Mouse (Mus musculus): Measurements from ENCODE around the gene Bcl2l15. TPM values are rescaled to one million over a fixed set of nuclear protein-coding genes. Genes with fewer than 3 reads are reported as not detected.

Bcl2l15 gene
- polyA plus RNA-seq, 1 experiment from 2014 or later = not detected

GRCm38 (mm10) chr3:103868008-103868407 lies 35.6 kb downstream of the Bcl2l15 start:
- H3K9me3 ChIP-seq (ENCODE audit: control insufficient read depth, low read length) = no peaks in the 10 kb centered on the region
- no peak overlapping the region for H3K4me2 ChIP-seq (ENCODE audit: low read depth, severe bottlenecking)
- no peak overlapping the region for H3K9ac ChIP-seq (ENCODE audit: low read length)
- no peak overlapping the region for H3K4me3 ChIP-seq (ENCODE audit: low read depth, low read length)
- no peak for DNase-seq (ENCODE audit: low spot score)
- ATAC-seq (ENCODE audit: insufficient number of reproducible peaks, low FRiP score, low TSS enrichment, low read depth) = no peak
- H3K36me3 ChIP-seq (ENCODE audit: control insufficient read depth, insufficient read depth, low read length) = no peaks in the 10 kb centered on the region
- no peaks in the 10 kb centered on the region for H3K4me1 ChIP-seq (ENCODE audit: control insufficient read depth, insufficient read depth, low read length)
- H3K27ac ChIP-seq (replicated peaks; ENCODE audit: low read depth, low read length) = no peak overlapping the region
- whole genome bisulfite sequencing = 81% methylated on average over 4 of the region's 4 CpGs
- H3K27me3 ChIP-seq (ENCODE audit: control insufficient read depth, insufficient read depth, low read length) = no peaks in the 10 kb centered on the region

DNA sequence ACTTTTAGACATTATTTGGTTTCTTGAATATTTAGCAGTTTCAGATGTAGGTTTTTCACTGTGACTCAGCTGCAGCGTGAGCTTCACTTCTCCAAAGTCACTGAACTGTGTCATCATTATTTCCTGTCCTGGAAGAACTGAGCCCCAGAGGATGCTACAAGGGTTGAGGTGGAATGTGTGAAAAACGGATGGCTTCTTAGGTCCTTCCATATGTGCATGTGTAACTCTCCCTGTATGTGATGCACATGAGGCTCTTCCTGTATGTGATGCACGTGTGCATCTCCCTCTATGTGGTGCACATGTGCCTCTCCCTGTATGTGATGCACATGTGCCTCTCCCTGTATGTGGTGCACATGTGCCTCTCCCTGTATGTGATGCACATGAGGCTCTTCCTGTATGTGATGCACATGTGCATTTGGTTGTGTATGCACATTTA lies 40.3 kb downstream of the Bcl2l15 start:
- Histone ChIP-seq H3K36me3 (ENCODE audit: control insufficient read depth, insufficient read depth, low read length) (no peaks in the 10 kb centered on the region), H3K9ac (ENCODE audit: low read length) (no peak overlapping the region), H3K27me3 (ENCODE audit: control insufficient read depth, insufficient read depth, low read length) (no peaks in the 10 kb centered on the region), H3K4me2 (ENCODE audit: low read depth, severe bottlenecking) (no peak overlapping the region), H3K4me3 (ENCODE audit: low read depth, low read length) (no peak overlapping the region), H3K27ac (replicated peaks; ENCODE audit: low read depth, low read length) (no peak overlapping the region), H3K4me1 (ENCODE audit: control insufficient read depth, insufficient read depth, low read length) (no peaks in the 10 kb centered on the region), H3K9me3 (ENCODE audit: control insufficient read depth, low read length) (no peaks in the 10 kb centered on the region)
- no peak for ATAC-seq (ENCODE audit: insufficient number of reproducible peaks, low FRiP score, low TSS enrichment, low read depth)
- no peak for DNase-seq (ENCODE audit: low spot score)
- WGBS = 73% methylated on average over 3 of the region's 3 CpGs

DNA sequence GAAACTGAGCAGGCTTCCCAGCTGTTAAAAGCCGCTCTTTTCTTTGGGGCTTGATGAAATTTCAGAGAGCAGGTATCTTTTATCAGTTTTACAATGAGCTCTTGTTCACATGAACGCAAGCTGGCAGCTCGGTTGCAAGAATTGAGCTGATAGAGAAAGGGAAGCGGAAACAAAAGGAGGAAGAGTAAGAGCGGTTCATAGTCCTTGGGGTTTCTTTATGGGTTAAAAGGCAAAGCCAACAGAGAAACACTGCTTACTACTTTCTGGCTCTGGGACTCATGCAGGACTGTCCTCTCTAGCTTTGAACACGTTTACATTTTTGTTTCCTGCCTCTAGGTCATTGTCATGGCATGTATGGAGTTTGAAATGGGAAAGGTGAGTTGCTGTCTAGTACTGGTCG lies 41.9 kb downstream of the Bcl2l15 start:
- Histone ChIP-seq H3K36me3 (ENCODE audit: control insufficient read depth, insufficient read depth, low read length) (no peaks in the 10 kb centered on the region), H3K4me2 (ENCODE audit: low read depth, severe bottlenecking) (no peak overlapping the region), H3K27ac (replicated peaks; ENCODE audit: low read depth, low read length) (no peak overlapping the region), H3K9me3 (ENCODE audit: control insufficient read depth, low read length) (no peaks in the 10 kb centered on the region), H3K4me3 (ENCODE audit: low read depth, low read length) (no peak overlapping the region), H3K4me1 (ENCODE audit: control insufficient read depth, insufficient read depth, low read length) (no peaks in the 10 kb centered on the region), H3K27me3 (ENCODE audit: control insufficient read depth, insufficient read depth, low read length) (no peaks in the 10 kb centered on the region), H3K9ac (ENCODE audit: low read length) (no peak overlapping the region)
- 80% methylated on average over 7 of the region's 7 CpGs for WGBS
- no peak for ATAC-seq (ENCODE audit: insufficient number of reproducible peaks, low FRiP score, low TSS enrichment, low read depth)
- DNase-seq (ENCODE audit: low spot score) = no peak

- Histone ChIP-seq H3K4me1 (ENCODE audit: control insufficient read depth, insufficient read depth, low read length) (no peaks in the 10 kb centered on the region), H3K27me3 (ENCODE audit: control insufficient read depth, insufficient read depth, low read length) (no peaks in the 10 kb centered on the region), H3K36me3 (ENCODE audit: control insufficient read depth, insufficient read depth, low read length) (no peaks in the 10 kb centered on the region), H3K4me2 (ENCODE audit: low read depth, severe bottlenecking) (no peak overlapping the region), H3K9me3 (ENCODE audit: control insufficient read depth, low read length) (no peaks in the 10 kb centered on the region), H3K27ac (replicated peaks; ENCODE audit: low read depth, low read length) (no peak overlapping the region), H3K4me3 (ENCODE audit: low read depth, low read length) (no peak overlapping the region), H3K9ac (ENCODE audit: low read length) (no peak overlapping the region)
- no peak for DNase-seq (ENCODE audit: low spot score)
- no peak for ATAC-seq (ENCODE audit: insufficient number of reproducible peaks, low FRiP score, low TSS enrichment, low read depth)
- WGBS = 79% methylated on average over 11 of the region's 11 CpGs
Observed at GRCm38 (mm10) chr3:103885946-103886345, 53.5 kb downstream of the Bcl2l15 start.

DNA sequence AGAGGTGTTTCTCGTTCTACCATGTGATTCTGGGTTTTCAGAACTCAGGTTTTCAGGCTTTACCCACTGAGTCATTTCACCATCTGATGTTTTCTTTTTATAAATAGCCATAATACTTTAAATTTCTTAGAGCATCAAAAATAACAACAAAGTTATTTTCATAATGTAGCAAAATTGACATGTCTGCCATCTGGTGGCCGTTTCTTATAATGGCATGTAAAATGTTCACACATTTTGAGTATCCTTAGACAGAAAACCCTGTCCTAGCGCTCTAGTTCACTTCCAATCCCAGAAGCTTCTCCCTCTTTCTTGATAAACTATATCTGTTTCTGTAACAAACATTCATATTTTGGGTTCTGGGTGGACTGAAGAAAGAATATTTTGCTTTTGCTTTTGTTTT lies 55.2 kb downstream of the Bcl2l15 start:
- no peaks in the 10 kb centered on the region for H3K27me3 ChIP-seq (ENCODE audit: control insufficient read depth, insufficient read depth, low read length)
- no peak overlapping the region for H3K4me3 ChIP-seq (ENCODE audit: low read depth, low read length)
- no peak overlapping the region for H3K9ac ChIP-seq (ENCODE audit: low read length)
- H3K4me1 ChIP-seq (ENCODE audit: control insufficient read depth, insufficient read depth, low read length) = no peaks in the 10 kb centered on the region
- H3K27ac ChIP-seq (replicated peaks; ENCODE audit: low read depth, low read length) = no peak overlapping the region
- ATAC-seq (ENCODE audit: insufficient number of reproducible peaks, low FRiP score, low TSS enrichment, low read depth) = no peak
- H3K9me3 ChIP-seq (ENCODE audit: control insufficient read depth, low read length) = no peaks in the 10 kb centered on the region
- no peaks in the 10 kb centered on the region for H3K36me3 ChIP-seq (ENCODE audit: control insufficient read depth, insufficient read depth, low read length)
- WGBS = 37% methylated on average over 3 of the region's 3 CpGs
- H3K4me2 ChIP-seq (ENCODE audit: low read depth, severe bottlenecking) = no peak overlapping the region
- peak; percentile 35 for DNase-seq (ENCODE audit: low spot score)

DNA sequence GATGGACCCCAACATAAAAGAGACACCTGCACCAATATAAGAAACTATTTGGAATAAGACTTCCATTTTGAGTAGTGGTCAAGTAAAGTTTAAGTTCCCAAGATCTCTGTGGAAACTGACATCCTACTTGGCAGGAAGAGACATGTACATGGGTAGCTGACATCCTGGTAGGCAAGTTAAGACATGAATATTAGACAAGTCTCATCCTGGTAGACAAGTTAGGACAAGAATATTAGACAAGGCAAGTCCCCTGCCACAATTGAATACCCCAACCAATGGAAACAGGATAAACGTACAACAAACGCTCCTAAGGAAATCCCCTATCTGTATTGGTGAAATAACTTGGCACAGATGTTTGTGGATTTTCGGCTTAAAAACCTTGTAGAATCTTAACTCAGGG lies 61.0 kb downstream of the Bcl2l15 start:
- DNase-seq (ENCODE audit: low spot score) = no peak
- Histone ChIP-seq H3K36me3 (ENCODE audit: control insufficient read depth, insufficient read depth, low read length) (no peaks in the 10 kb centered on the region), H3K4me1 (ENCODE audit: control insufficient read depth, insufficient read depth, low read length) (no peaks in the 10 kb centered on the region), H3K9me3 (ENCODE audit: control insufficient read depth, low read length) (no peaks in the 10 kb centered on the region), H3K4me3 (ENCODE audit: low read depth, low read length) (no peak overlapping the region), H3K9ac (ENCODE audit: low read length) (no peak overlapping the region), H3K27me3 (ENCODE audit: control insufficient read depth, insufficient read depth, low read length) (no peaks in the 10 kb centered on the region), H3K27ac (replicated peaks; ENCODE audit: low read depth, low read length) (no peak overlapping the region), H3K4me2 (ENCODE audit: low read depth, severe bottlenecking) (no peak overlapping the region)
- 91% methylated on average over 3 of the region's 3 CpGs for WGBS
- ATAC-seq (ENCODE audit: insufficient number of reproducible peaks, low FRiP score, low TSS enrichment, low read depth) = no peak

Other genes with a start within 250 kb of the Bcl2l15 start
- 0.08 TPM in 1 of 2 replicates, not detected in the other for gene Atg4a-ps, start 186.5 kb upstream of the Bcl2l15 start, polyA plus RNA-seq (2014; fragmentation: Nextera tagmentation; extraction: Ambion mirVana)
- 26.8 and 27.7 TPM in 2 replicates for gene Olfml3, start 94.6 kb upstream of the Bcl2l15 start, polyA plus RNA-seq (2014; fragmentation: Nextera tagmentation; extraction: Ambion mirVana)
- not detected in 2 replicates for gene Gm10964, start 93.2 kb upstream of the Bcl2l15 start, polyA plus RNA-seq (2014; fragmentation: Nextera tagmentation; extraction: Ambion mirVana)
- 13.0 and 13.4 TPM in 2 replicates for gene Hipk1, start 41.0 kb upstream of the Bcl2l15 start, polyA plus RNA-seq (2014; fragmentation: Nextera tagmentation; extraction: Ambion mirVana)
- 39.7 and 40.2 TPM in 2 replicates for gene Dclre1b, start 23.2 kb upstream of the Bcl2l15 start, polyA plus RNA-seq (2014; fragmentation: Nextera tagmentation; extraction: Ambion mirVana)
- 22.8 and 25.5 TPM in 2 replicates for gene Ap4b1, start 23.1 kb upstream of the Bcl2l15 start, polyA plus RNA-seq (2014; fragmentation: Nextera tagmentation; extraction: Ambion mirVana)
- 0.08 TPM in 1 of 2 replicates, not detected in the other for gene Gm43064, start 23.0 kb upstream of the Bcl2l15 start, polyA plus RNA-seq (2014; fragmentation: Nextera tagmentation; extraction: Ambion mirVana)
- 0.17 and 0.35 TPM in 2 replicates for gene Ptpn22, start 27.2 kb downstream of the Bcl2l15 start, polyA plus RNA-seq (2014; fragmentation: Nextera tagmentation; extraction: Ambion mirVana)
- gene Rsbn1, start 81.5 kb downstream of the Bcl2l15 start, polyA plus RNA-seq (2014; fragmentation: Nextera tagmentation; extraction: Ambion mirVana) = 19.8 and 19.9 TPM in 2 replicates
- 42.2 and 46.1 TPM in 2 replicates for gene Phtf1, start 135.5 kb downstream of the Bcl2l15 start, polyA plus RNA-seq (2014; fragmentation: Nextera tagmentation; extraction: Ambion mirVana)